Mouse (Mus musculus) heart, postnatal 10 days (tissue): ENCODE data around the gene Hspa1l. TPM values are rescaled to one million over a fixed set of nuclear protein-coding genes. Genes with fewer than 3 reads are reported as not detected.
"Not testable (repeated sequence)": the region's sequence is repeated elsewhere in the genome, so short reads cannot be mapped to it uniquely, and the experiment has no call there.

Experiments
- DNase-seq, 2 experiments: peaks; one replicate each; pipeline ENCODE4 v3.0.0; 2021
- intact Hi-C: fragments of 180-260 bp; cut with DNase I; formaldehyde crosslinking; loops from one replicate; pipeline ENCODE4 v1.15.1; 2025
- total RNA-seq, 2 experiments: library from RNA; stranded (reverse); gene quantifications; 2 replicates each; pipeline ENCODE4 v1.2.3; 2021

The Hspa1l gene
- 1 to 10 TPM; 4.0 to 4.1 TPM for total RNA-seq

DNA sequence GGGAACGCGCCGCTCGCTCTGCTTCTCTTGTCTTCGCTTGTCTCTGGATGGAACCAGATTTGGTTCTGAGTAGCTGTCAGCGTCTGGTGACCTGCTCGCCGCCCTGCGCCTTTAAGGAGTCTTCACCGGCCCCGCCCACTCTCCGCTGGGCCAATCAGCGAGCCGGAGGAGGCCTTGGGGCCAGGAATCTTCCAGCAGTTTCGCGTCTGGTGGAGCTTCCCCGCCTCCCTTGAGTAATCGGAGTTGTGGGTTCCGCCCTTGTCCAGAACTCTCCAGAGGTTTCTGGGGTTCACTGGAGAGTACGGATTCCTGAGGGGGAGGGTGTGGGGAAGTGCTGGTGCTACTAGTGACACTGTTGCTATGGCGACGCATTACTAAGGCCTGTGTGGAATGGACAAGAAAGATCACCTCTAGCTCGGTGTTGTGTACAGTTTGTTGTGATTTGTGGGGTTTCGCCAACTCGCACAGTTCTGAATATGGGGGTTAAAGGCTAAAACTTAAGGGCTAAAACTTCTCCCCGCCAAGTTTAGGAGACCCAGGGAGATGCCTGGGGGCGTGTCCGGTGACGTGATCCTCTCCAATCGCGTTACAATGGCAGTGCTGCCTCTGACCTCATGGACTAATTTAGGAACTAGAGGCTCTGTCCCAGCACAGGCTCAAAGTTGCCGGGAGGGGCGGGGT lies at the start of gene Hspa1l, which contains the start of gene Hspa1a:
Hspa1l (plus strand) TSS at position 635 of the 681 bp plus-strand sequence.
Hspa1a (minus strand) TSS at position 88 of the 681 bp plus-strand sequence.
- DNase-seq = peak; percentile 91
- intact Hi-C loops = not testable (repeated sequence)

DNA sequence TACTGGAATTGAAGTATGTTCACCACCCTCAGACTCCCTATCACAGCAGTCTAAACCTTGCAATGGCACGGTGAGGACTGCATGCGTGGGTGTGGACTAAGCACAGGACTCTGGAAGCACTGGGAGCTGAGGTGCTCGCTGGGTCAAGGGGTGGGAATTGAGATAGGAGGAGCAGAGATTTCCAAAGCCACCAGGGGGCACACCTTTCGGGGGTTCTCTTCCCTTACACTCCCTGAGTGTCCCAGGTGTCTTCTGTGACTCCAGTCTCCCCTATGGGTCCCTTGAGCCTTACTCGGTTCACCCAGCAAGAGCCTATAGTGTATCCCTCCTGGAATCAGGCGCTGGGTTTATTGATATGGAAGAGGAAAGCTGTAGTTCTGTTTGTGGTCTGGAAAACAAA lies 49.6 kb upstream of the Hspa1l start:
- no peak for DNase-seq

DNA sequence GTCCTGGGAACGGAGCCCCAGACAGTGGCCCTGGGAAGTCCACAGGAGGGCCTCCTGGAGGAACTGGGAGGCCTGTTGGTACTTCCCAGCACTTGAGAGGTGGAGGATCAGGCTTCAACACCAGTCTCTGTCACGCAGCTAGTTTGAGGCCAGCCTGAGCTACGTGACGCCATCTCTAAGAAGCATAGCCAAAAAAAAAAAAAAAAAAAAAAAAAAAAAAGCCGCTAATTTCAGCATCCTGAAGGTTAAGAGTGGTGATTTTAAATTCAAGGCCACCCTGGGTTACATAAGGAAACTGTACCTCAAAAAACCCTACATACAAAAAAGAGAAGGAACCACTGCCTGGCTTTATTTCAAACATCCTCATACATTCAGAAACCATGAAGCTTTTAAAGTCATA lies 48.2 kb upstream of the Hspa1l start:
- intact Hi-C loops = no loop called here
- no peak for DNase-seq

More for the DNA sequence above, 49.6 kb upstream of the Hspa1l start:
- intact Hi-C loops = no loop called here

DNA sequence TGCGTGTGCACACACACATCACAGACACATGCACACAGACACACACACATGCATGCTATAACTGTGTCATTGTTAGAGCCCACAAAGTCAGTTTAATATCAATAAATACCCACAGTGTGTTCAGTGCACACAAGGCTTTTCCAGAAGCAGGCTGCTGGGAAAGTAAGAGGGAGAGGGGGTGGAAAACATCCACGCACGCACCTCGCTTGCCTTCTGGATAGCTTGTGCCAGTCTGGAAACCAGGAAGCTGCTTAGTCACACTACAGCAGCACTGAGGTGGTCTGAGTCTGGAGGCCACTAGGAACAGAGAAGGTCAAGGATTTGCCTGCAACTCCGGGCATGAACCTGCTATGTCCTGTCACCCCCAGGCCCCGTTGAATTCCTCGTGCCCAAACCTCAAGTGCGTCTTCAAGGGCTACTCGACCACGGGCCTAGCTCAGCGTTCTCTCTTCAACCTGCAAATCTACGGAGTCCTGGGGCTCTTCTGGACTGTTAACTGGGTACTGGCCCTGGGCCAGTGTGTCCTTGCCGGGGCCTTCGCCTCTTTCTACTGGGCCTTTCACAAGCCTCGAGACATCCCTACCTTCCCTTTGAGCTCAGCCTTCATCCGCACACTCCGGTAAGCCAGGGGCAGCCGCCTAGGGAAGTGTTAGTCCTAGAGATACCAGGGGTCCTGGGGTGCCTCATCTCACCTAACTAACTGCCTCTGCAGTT lies 45.0 kb upstream of the Hspa1l start:
- intact Hi-C loops = no loop called here
- no peak for DNase-seq

DNA sequence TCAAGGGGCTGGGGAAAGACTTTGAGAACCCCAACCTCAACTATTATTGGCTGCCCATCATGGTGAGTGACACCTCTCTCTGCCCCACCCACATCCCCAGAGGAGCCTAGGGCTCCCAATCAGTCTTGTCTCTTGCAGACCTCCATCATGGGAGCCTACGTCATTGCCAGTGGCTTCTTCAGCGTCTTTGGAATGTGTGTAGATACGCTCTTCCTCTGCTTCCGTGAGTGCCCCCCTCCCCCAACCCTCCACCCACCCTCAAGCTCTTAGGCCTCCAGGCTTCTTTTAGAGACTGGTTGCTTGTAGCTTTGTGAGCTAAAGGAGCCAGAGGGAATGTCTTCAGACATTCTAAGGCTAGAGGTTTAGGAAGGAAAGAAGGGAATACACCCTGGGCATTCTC lies 43.7 kb upstream of the Hspa1l start:
- intact Hi-C loops = no loop called here
- no peak for DNase-seq

DNA sequence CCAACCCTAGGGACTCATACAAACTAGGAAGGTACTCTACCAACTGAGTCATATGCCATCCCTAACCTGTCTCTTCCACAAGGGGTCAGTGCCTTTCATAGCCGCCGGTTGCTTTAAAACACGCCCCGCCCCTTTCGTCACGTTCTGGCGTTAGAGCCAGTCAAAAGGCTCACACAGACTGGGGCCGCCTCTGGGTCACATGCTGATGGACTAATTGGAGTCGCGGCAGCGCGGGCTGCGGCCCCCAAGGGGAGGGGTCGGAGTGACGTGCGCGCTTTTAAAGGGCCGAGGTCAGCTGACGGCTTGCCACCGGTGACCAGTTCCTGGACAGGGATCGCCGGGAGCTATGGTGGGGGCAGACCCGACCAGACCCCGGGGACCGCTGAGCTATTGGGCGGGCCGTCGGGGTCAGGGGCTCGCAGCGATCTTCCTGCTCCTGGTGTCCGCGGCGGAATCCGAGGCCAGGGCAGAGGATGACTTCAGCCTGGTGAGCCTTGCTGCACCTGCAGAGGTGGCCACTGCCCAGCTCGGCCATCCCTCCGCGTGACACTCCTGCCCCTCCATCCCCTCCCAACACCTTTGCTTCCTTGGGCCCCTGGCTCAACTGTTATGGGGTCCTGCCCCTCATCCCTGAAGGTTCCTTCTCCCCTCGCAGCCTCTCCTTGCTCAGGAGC lies 41.3 kb upstream of the Hspa1l start, which contains the start of gene Neu1:
Neu1 (plus strand) TSS at position 193 of the 674 bp plus-strand sequence.
- intact Hi-C loops = loop anchor here (2.0 to 5.0 kb wide), 2 partner anchors 16 to 289 kb away; partner anchors contain the start of gene Fkbpl
- peak; percentile 99 for DNase-seq

DNA sequence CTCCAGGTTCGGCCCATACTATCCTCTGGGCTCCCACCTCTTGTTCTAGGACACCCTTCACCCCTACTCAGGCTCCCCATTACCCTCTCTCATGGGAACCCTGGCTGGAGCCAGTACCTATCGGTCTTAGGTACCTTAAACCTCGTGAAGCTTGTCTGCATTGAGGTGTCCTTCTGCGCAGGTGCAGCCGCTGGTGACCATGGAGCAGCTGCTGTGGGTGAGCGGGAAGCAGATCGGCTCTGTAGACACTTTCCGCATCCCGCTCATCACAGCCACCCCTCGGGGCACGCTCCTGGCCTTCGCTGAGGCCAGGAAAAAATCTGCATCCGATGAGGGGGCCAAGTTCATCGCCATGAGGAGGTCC lies 40.8 kb upstream of the Hspa1l start:
- peak in 1 of 2 experiments; percentile 15 for DNase-seq
- intact Hi-C loops = loop anchor here (2.0 to 5.0 kb wide), 2 partner anchors 15 to 289 kb away; partner anchors contain the start of gene Fkbpl

DNA sequence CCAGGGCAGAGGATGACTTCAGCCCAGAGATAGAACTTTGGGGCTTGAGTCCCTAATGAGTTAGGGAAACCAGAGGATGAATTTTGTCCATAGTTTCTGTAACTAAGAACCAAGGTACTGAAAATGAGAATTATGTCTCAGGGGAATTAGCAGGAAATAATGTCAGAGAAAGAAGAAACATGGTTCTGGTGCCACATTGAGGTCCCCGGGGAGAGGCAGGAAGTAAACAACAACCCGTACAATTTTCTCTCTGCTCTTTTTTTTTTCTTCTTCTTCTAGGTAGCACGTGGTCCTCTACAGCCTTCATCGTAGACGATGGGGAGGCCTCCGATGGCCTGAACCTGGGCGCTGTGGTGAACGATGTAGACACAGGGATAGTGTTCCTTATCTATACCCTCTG lies 40.2 kb upstream of the Hspa1l start:
- no peak for DNase-seq
- intact Hi-C loops = loop anchor here (5.0 kb wide), 1 partner anchor 290 kb away; the partner anchor contains the start of gene Fkbpl

DNA sequence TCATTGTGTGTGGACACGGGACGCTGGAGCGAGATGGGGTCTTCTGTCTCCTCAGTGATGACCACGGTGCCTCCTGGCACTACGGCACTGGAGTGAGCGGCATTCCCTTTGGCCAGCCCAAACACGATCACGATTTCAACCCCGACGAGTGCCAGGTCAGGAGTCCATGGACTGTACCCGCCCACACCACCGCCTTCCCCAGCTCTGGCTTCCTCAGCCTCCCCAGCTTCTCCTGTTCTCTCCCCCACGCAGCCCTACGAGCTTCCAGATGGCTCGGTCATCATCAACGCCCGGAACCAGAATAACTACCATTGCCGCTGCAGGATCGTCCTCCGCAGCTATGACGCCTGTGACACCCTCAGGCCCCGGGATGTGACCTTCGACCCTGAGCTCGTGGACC lies 38.5 kb upstream of the Hspa1l start:
- intact Hi-C loops = loop anchor here (5.0 kb wide), 1 partner anchor 292 kb away; the partner anchor contains the start of gene Fkbpl
- DNase-seq = no peak

DNA sequence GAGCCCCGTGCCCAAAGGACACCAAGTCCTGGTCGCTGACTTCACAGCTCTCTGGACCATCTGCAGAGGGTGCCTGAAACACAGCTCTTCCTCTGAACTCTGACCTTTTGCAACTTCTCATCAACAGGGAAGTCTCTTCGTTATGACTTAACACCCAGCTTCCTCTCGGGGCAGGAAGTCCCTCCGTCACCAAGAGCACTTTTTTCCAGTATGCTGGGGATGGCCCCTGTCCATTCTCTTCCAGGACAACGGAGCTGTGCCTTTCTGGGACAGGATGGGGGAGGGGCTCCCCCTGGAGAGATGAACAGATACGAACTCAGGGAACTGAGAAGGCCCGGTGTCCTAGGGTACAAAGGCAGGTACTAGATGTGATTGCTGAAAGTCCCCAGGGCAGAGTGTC lies 37.7 kb upstream of the Hspa1l start:
- intact Hi-C loops = loop anchor here (5.0 kb wide), 2 partner anchors 293 to 788 kb away; partner anchors contain the start of gene Fkbpl
- DNase-seq = peak in 1 of 2 experiments; percentile 30

DNA sequence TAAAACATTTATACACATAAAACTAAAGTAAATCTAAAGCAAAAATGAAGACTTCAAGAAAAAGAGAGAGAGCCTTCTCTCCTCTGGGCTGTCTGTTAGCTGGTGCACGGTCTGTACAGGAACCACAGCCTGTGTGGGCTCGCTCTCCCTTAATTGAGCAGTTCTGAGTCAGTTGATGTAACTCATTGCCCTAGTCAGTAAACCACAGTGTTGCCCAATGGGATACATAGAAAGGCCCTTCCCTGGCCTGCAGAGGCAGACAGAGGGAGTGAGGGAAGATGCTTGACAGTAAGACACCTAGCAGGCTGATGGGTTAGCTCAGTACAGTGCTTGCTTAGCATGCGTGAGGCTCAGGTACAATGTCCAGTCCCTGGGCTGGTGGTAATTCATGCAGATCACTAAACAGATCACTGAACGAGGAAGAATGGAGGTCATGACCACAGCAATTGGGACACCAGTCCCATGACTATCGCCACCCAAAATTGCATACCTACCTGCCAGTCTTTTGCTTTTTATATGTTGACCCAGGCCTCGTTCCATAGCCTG lies 34.5 kb upstream of the Hspa1l start:
- intact Hi-C loops = loop anchor here (5.0 kb wide), 1 partner anchor 791 kb away; no protein-coding TSS in a partner anchor
- DNase-seq = no peak

DNA sequence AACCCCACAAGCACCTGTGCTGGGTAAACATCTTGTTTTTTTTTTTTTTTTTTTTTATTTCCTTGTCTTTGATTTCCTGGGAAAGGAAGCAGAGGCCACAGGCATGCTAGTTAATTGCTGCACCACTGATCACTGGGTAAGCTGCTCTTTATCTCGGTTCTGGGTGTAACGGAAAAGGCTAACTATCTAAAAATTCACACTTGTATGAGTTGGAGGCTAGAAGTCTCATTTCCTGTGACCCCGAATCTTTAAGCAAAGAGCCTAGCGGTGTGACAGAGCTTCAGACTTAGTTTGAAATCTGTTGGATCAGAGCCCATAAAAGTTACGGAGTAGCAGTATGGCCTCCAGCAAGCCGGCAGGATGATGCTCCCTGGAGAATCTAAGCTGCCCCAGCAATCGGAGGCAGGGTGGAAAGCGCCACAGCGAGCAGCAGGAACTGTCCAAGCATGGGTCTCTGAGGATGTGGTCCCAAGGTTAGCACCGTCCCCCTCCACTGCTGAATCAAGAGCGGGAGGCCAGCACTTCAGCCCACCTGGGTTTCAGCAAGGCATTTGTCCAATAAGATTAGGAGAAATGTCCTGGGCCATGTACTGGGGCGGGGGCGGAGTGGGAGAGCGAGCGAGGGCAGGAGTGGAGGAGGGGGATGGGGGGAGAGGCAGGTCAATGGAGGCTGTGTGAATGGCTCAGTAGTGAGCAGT lies 31.0 kb upstream of the Hspa1l start:
- DNase-seq = peak; percentile 52 to 57
- intact Hi-C loops = no loop called here

DNA sequence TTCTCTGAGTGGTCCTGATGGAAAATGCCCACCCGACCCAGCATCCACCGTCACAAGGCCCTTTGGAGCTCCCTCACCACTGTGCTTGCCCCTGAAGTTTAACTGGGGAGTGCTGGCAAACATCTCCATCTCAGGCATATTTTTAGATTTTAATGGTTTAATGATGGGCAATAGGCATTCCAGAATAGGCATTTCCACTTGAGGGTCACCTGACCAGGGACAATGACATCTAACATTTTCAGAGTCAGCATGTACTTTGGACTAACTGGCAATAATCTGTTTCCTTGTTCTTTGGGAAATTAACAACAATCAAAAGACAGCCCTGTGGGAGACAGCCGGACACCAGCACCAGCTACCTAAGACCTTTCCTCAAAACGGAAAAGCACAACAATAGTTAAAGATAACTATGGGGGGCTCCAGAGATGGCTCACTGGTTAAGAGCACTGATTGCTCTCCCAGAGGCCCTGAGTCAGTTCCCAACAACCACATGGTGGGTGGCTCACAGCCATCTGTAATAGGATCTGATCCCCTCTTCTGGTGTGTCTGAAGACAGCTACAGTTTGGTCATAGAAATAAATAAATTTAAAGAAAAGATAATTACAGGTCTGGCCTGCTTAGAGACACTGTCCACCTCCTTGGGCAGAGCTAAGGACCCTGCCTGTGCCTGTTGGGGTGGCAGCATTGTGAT lies 29.2 kb upstream of the Hspa1l start:
- no peak for DNase-seq
- intact Hi-C loops = no loop called here

DNA sequence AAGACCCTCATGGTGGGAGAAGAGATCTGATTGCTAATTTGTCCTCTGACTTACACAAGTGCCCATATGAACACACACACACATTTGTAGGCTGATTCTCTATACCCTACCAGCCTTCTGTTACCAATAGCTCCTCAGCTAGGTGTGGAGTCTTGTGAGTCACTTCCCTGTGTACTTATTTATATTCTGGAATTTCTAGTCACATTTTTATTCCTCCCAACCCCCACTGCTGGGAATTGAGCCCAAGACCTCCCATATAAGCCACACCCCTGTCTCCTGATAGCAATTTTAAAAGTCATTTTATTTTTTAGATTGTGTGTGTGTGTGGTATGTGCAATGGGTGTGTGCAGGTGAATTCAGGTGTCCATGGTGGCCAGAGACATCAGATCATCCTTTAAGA lies 28.1 kb upstream of the Hspa1l start:
- DNase-seq = no peak
- intact Hi-C loops = no loop called here

DNA sequence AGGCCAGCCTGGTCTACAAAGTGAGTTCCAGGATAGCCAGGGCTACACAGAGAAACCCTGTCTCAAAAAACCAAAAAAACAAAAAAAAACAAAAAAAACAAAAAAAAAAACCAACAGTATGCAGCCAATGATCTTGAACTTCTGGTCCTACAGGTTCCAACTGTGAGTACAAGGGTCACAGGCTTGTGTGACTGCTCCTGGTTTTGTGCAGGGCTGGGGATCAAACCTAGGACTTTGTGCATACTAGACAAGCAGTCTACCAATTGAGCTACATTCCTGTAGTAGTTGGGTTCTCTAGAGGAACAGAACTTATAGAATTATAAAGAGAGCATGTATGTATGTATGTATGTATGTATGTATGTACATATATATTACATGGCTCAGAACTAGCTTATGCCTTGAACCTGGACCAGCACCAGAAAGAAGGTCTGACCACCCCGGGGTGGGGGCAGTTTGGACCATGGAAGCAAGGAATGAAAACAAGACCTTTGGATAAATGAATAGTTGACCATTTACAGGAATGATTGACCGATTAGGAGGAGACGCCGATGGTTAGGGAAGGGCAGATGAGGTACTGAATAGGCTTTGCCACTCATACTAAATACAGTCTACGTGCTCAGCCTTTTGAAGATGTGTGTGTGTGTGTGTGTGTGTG lies 25.9 kb upstream of the Hspa1l start:
- no peak for DNase-seq
- intact Hi-C loops = loop anchor here (2.0 to 5.0 kb wide), 3 partner anchors 16 to 90 kb away; partner anchors contain the start of genes Neu1 and Slc44a4

DNA sequence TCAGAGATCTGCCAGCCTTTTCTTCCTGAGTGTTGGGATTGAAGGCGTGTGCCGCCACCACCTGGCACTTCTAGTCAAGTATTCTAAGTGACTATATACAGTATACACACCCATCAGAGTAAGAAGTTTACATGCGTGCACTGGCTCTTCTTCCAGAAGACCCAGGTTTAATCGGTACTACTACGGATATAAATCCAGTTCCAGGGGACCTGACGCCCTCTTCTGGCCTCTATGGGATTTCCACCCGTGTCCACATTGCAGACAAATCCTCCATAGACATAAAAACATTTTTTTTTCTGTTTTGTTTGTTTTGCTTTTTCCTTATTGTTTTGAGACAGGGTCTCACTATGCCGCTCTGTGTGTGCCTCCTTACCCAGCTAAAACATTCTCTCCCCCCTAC lies 24.9 kb upstream of the Hspa1l start:
- no peak for DNase-seq
- intact Hi-C loops = loop anchor here (2.0 to 5.0 kb wide), 3 partner anchors 17 to 91 kb away; partner anchors contain the start of genes Neu1 and Slc44a4

DNA sequence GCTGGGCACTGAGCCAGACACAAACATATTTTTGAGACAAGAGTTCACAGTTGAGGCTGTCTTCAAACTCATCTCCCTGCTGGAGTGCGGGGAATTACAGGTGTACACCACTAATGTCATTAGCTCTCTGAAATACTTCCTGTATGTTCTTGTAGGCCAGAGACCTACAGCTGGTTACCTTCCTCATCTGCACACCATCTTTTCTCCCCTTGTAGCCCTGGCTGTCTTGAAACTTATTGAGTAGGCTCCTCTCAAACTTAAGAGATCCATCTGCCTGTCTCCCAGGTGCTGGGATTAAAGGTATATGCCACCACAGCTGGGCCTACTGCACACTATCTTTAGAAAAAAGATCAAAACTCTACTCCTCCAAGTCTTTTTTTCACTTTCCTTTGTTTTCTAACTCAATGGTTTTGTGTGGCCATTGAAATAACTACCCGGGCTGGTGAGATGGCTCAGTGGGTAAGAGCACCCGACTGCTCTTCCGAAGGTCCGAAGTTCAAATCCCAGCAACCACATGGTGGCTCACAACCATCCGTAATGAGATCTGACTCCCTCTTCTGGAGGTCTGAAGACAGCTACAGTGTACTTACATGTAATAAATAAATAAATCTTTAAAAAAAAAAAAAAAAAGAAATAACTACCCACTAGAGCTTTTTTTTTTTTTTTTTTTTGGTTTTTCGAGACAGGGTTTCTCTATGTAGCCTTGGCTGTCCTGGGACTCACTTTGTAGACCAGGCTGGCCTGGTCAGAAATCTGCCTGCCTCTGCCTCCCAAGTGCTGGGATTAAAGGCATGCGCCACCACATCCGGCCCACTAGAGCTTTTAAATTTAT lies 23.6 kb upstream of the Hspa1l start:
- not testable (repeated sequence) for DNase-seq
- intact Hi-C loops = loop anchor here (5.0 kb wide), 1 partner anchor 37 kb away; the partner anchor contains the start of gene Slc44a4

DNA sequence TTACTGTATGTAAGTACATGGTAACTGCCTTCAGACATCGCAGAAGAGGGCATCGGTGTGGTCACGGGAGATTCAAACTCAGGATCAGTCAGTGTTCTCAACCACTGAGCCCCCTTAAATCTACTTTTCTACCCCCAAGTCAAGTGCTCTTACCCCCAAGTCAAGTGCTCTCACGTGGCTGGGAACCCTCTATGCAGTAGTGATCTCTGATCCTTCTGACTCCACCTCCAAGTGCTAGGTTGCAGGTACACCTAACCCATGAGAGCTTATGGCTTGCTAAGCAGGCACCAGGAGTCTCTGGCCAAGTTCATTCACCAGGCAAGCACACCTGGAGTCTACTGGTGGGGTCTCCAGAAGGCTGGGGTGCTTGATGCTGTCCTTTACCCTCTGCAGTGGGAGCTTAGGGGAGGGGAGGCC lies 22.9 kb upstream of the Hspa1l start:
- intact Hi-C loops = loop anchor here (5.0 kb wide), 1 partner anchor 37 kb away; the partner anchor contains the start of gene Slc44a4
- no peak for DNase-seq
